Mouse (Mus musculus) liver, embryonic 12.5 days (tissue): ENCODE data around the gene Cdkn2d. TPM values are rescaled to one million over a fixed set of nuclear protein-coding genes. Genes with fewer than 3 reads are reported as not detected.

Experiments used
- polyA plus RNA-seq: library from polyadenylated mRNA; unstranded; fragments of >200 nt; fragmentation: Nextera tagmentation; extraction: Ambion mirVana; gene quantifications from 2 replicates; pipeline ENCODE4 v1.2.1, GENCODE M21; 2016

Cdkn2d gene
- polyA plus RNA-seq, 1 experiment from 2014 or later: 87.4 TPM

Other genes with a start within 250 kb of the Cdkn2d start
- gene Zglp1, start 224.3 kb downstream of the Cdkn2d start, polyA plus RNA-seq: 0.62 TPM in 1 of 2 replicates, not detected in the other
- gene Gm49373, start 218.3 kb downstream of the Cdkn2d start, polyA plus RNA-seq: 0.77 and 0.98 TPM in 2 replicates
- gene Fdx1l, start 217.8 kb downstream of the Cdkn2d start, polyA plus RNA-seq: 48.7 and 49.6 TPM in 2 replicates
- gene Gm38431, start 199.4 kb downstream of the Cdkn2d start, polyA plus RNA-seq: 1.2 and 2.1 TPM in 2 replicates
- gene Raver1, start 199.4 kb downstream of the Cdkn2d start, polyA plus RNA-seq: 39.8 and 43.8 TPM in 2 replicates
- 8.5 and 10.4 TPM in 2 replicates for gene Tyk2, start 160.2 kb downstream of the Cdkn2d start, polyA plus RNA-seq
- gene Cdc37, start 141.4 kb downstream of the Cdkn2d start, polyA plus RNA-seq: 221 and 228 TPM in 2 replicates
- 2.6 and 2.9 TPM in 2 replicates for gene Pde4a, start 125.7 kb downstream of the Cdkn2d start, polyA plus RNA-seq
- 39.8 and 41.6 TPM in 2 replicates for gene Keap1, start 52.0 kb downstream of the Cdkn2d start, polyA plus RNA-seq
- gene S1pr5, start 43.0 kb downstream of the Cdkn2d start, polyA plus RNA-seq: 0.10 and 0.12 TPM in 2 replicates
- gene Atg4d, start 26.1 kb downstream of the Cdkn2d start, polyA plus RNA-seq: 85.7 and 85.9 TPM in 2 replicates
- gene Kri1, start 3.4 kb downstream of the Cdkn2d start, polyA plus RNA-seq: 14.5 and 15.5 TPM in 2 replicates
- 0.10 and 0.25 TPM in 2 replicates for gene Ap1m2, start 20.9 kb upstream of the Cdkn2d start, polyA plus RNA-seq
- gene Slc44a2, start 29.3 kb upstream of the Cdkn2d start, polyA plus RNA-seq: 29.2 and 32.5 TPM in 2 replicates
- 84.1 and 85.3 TPM in 2 replicates for gene Ilf3, start 76.5 kb upstream of the Cdkn2d start, polyA plus RNA-seq
- gene Qtrt1, start 120.4 kb upstream of the Cdkn2d start, polyA plus RNA-seq: 31.2 and 32.7 TPM in 2 replicates
- gene Dnm2, start 133.5 kb upstream of the Cdkn2d start, polyA plus RNA-seq: 72.2 and 75.5 TPM in 2 replicates
- 42.8 and 44.0 TPM in 2 replicates for gene Tmed1, start 218.8 kb upstream of the Cdkn2d start, polyA plus RNA-seq
- gene AB124611, start 234.8 kb upstream of the Cdkn2d start, polyA plus RNA-seq: 2.6 and 3.1 TPM in 2 replicates